Mouse (Mus musculus): ENCODE measurements around the gene Tceal3. TPM values are rescaled to one million over a fixed set of nuclear protein-coding genes. Genes with fewer than 3 reads are reported as not detected.
"Not testable (repeated sequence)": the region's sequence is repeated elsewhere in the genome, so short reads cannot be mapped to it uniquely, and the experiment has no call there.

The Tceal3 gene
- polyA plus RNA-seq, 1 experiment from 2014 or later: 5.5 TPM

DNA sequence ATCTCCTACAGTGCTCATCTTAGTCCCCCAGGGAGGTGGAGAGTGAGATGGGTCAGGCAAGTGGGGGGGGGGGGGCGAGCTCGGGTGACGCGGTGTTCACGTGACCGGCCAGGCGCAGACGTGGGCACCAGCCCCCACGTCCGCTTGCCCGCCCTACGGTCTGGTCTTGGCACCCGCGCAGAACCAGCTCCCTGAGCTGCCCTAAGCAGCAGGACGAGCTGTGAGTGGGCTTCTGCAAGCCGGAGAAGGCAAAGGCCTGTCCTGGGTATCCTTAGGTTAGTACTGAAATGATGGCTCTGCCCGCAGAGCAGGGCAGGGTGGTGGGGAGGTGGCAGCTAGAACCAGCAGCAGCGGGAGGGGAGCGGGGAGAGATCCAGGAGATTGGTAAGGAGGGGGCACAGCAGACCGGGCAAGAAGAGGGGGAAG, 75.7 kb downstream of the Tceal3 start:
- Histone ChIP-seq H3K27me3 (ENCODE audit: insufficient read depth, low read length) (0 out of 2 replicates have a peak, but pooled peaks cover 3% of the 10 kb centered on the region), H3K4me3 (ENCODE audit: low read depth, low read length) (peak overlapping the region; percentile 42), H3K4me1 (ENCODE audit: insufficient read depth) (no peaks in the 10 kb centered on the region), H3K4me2 (peak overlapping the region; percentile 64), H3K27ac (ENCODE audit: low read depth) (no peak overlapping the region), H3K36me3 (ENCODE audit: insufficient read depth) (no peaks in the 10 kb centered on the region), H3K9me3 (ENCODE audit: low read depth, low read length) (no peaks in the 10 kb centered on the region), H3K9ac (peak overlapping the region; percentile 40)
- DNase-seq (peak; percentile 12), ATAC-seq (ENCODE audit: insufficient read depth) (peak; percentile 80)
- WGBS: 18% methylated on average over 12 of the region's 20 CpGs
- TF ChIP-seq CTCF (IDR thresholded peaks at IDR 0.05; ENCODE audit: low read depth): no peak

GRCm38 (mm10) chrX:136666762-136667464, 76.3 kb downstream of the Tceal3 start:
- H3K9me3 ChIP-seq (ENCODE audit: low read depth, low read length); H3K4me1 ChIP-seq (ENCODE audit: insufficient read depth); H3K27ac ChIP-seq (ENCODE audit: low read depth); H3K36me3 ChIP-seq (ENCODE audit: insufficient read depth); H3K27me3 ChIP-seq (ENCODE audit: insufficient read depth, low read length): not testable (repeated sequence)
- peak overlapping the region; percentile 40; the same call in 1 of the 2 replicates for H3K9ac ChIP-seq
- ATAC-seq (ENCODE audit: insufficient read depth) (peak; percentile 74), DNase-seq (peak; percentile 11)
- H3K4me2 ChIP-seq: peak overlapping the region; percentile 64
- H3K4me3 ChIP-seq (ENCODE audit: low read depth, low read length): peak overlapping the region; percentile 42
- 10% methylated on average over 23 of the region's 24 CpGs for WGBS

GRCm38 (mm10) chrX:136668794-136669193, 78.2 kb downstream of the Tceal3 start:
- ATAC-seq (ENCODE audit: insufficient read depth): no peak
- no peak overlapping the region for H3K9ac ChIP-seq
- 50% methylated on average over 2 of the region's 2 CpGs for WGBS
- no peaks in the 10 kb centered on the region for H3K9me3 ChIP-seq (ENCODE audit: low read depth, low read length)
- DNase-seq: no peak
- no peak for TF ChIP-seq CTCF (IDR thresholded peaks at IDR 0.05; ENCODE audit: low read depth)
- no peak overlapping the region for H3K4me3 ChIP-seq (ENCODE audit: low read depth, low read length)
- no peaks in the 10 kb centered on the region for H3K4me1 ChIP-seq (ENCODE audit: insufficient read depth)
- H3K27me3 ChIP-seq (ENCODE audit: insufficient read depth, low read length): 0 out of 2 replicates have a peak, but pooled peaks cover 3% of the 10 kb centered on the region
- no peak overlapping the region for H3K27ac ChIP-seq (ENCODE audit: low read depth)
- H3K36me3 ChIP-seq (ENCODE audit: insufficient read depth): no peaks in the 10 kb centered on the region
- no peak overlapping the region for H3K4me2 ChIP-seq

- TF ChIP-seq CTCF (IDR thresholded peaks at IDR 0.05; ENCODE audit: low read depth): no peak
- 40% methylated on average over 3 of the region's 3 CpGs for WGBS
- Histone ChIP-seq H3K9me3 (ENCODE audit: low read depth, low read length) (no peaks in the 10 kb centered on the region), H3K9ac (no peak overlapping the region), H3K4me3 (ENCODE audit: low read depth, low read length) (no peak overlapping the region), H3K4me2 (no peak overlapping the region), H3K27ac (ENCODE audit: low read depth) (no peak overlapping the region), H3K36me3 (ENCODE audit: insufficient read depth) (no peaks in the 10 kb centered on the region), H3K27me3 (ENCODE audit: insufficient read depth, low read length) (no peaks in the 10 kb centered on the region), H3K4me1 (ENCODE audit: insufficient read depth) (no peaks in the 10 kb centered on the region)
- DNase-seq: no peak
- no peak for ATAC-seq (ENCODE audit: insufficient read depth)
Observed at GRCm38 (mm10) chrX:136680989-136681388, 90.3 kb downstream of the Tceal3 start.

DNA sequence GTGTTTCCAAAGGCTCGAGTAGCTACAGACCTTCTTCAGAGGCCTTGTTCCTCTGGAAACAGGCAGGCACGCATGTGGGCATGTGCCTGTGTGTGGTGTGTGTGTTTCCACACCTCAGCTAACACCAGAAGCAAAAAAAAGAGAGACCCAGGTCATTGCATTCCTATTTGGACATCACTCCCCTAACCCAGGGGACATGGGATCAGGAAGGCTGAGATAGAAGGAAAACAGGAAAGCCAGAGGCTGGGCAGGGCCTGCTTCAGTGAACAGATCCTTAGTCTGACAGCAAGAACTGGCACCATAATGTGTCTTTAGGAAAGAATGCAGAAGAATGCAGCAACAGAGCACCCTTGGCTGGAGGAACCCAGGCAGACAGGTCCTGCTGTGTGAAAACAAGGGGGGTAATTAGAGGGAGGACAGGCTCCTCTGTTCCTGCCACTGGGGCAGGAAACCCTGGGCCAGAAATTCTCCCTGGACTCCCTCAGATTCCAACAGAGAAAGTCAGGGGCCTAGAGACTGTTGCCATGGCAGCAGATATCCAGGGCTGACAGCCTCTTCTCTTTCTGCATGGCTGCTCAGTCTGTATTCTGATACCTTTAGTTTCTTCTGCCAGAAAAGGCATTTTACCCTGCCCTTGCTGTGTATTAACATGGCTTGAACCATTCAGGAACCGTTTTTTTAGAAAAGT, 101.1 kb downstream of the Tceal3 start:
- not testable (repeated sequence) for H3K36me3 ChIP-seq (ENCODE audit: insufficient read depth); H3K4me2 ChIP-seq; H3K27ac ChIP-seq (ENCODE audit: low read depth); H3K9me3 ChIP-seq (ENCODE audit: low read depth, low read length); H3K9ac ChIP-seq; H3K27me3 ChIP-seq (ENCODE audit: insufficient read depth, low read length); H3K4me1 ChIP-seq (ENCODE audit: insufficient read depth); DNase-seq; H3K4me3 ChIP-seq (ENCODE audit: low read depth, low read length); ATAC-seq (ENCODE audit: insufficient read depth)
- 31% methylated on average over 3 of the region's 3 CpGs for WGBS

GRCm38 (mm10) chrX:136692294-136692675, 101.6 kb downstream of the Tceal3 start:
- TF ChIP-seq CTCF (IDR thresholded peaks at IDR 0.05; ENCODE audit: low read depth): no peak
- Histone ChIP-seq H3K9ac (no peak overlapping the region), H3K36me3 (ENCODE audit: insufficient read depth) (no peaks in the 10 kb centered on the region), H3K4me2 (no peak overlapping the region), H3K4me1 (ENCODE audit: insufficient read depth) (no peaks in the 10 kb centered on the region), H3K27ac (ENCODE audit: low read depth) (no peak overlapping the region), H3K27me3 (ENCODE audit: insufficient read depth, low read length) (no peaks in the 10 kb centered on the region), H3K4me3 (ENCODE audit: low read depth, low read length) (no peak overlapping the region), H3K9me3 (ENCODE audit: low read depth, low read length) (no peaks in the 10 kb centered on the region)
- no peak for DNase-seq
- 83% methylated on average over 4 of the region's 4 CpGs for WGBS
- ATAC-seq (ENCODE audit: insufficient read depth): no peak

- H3K27ac ChIP-seq (ENCODE audit: low read depth): no peak overlapping the region
- no peaks in the 10 kb centered on the region for H3K27me3 ChIP-seq (ENCODE audit: insufficient read depth, low read length)
- TF ChIP-seq CTCF (IDR thresholded peaks at IDR 0.05; ENCODE audit: low read depth): no peak
- DNase-seq: no peak
- 72% methylated on average over 5 of the region's 5 CpGs for WGBS
- no peaks in the 10 kb centered on the region for H3K36me3 ChIP-seq (ENCODE audit: insufficient read depth)
- no peaks in the 10 kb centered on the region for H3K9me3 ChIP-seq (ENCODE audit: low read depth, low read length)
- no peak overlapping the region for H3K4me3 ChIP-seq (ENCODE audit: low read depth, low read length)
- H3K4me2 ChIP-seq: no peak overlapping the region
- H3K4me1 ChIP-seq (ENCODE audit: insufficient read depth): no peaks in the 10 kb centered on the region
- no peak for ATAC-seq (ENCODE audit: insufficient read depth)
- H3K9ac ChIP-seq: no peak overlapping the region
Observed at GRCm38 (mm10) chrX:136693196-136693595, 102.6 kb downstream of the Tceal3 start.
